Mouse (Mus musculus) limb, embryonic 13.5 days (tissue): ENCODE measurements around the gene Tmprss11f. TPM values are rescaled to one million over a fixed set of nuclear protein-coding genes. Genes with fewer than 3 reads are reported as not detected.

Source experiments
- ATAC-seq: fragments of 200-750 bp; cut with Nextera tagmentation; 2 replicates; pipeline ENCODE4 v1.8.0; 2017; ENCODE audit warnings: low read depth, moderate number of reproducible peaks, moderate TSS enrichment; ENCODE audit not compliant: low FRiP score
- H3K27ac ChIP-seq: fragments of 300-500 bp; sonication (generic); 2 replicates; pipeline ENCODE4 v1.5.1; 2015; ENCODE audit warnings: inconsistent platforms, mild to moderate bottlenecking, moderate library complexity
- H3K27me3 ChIP-seq: fragments of 300-500 bp; sonication (generic); 2 replicates; pipeline ENCODE4 v1.6.1; 2015; ENCODE audit warnings: mild to moderate bottlenecking, inconsistent platforms
- H3K36me3 ChIP-seq: fragments of 300-500 bp; sonication (generic); 2 replicates; pipeline ENCODE4 v1.6.1; 2015; ENCODE audit warnings: inconsistent platforms, mild to moderate bottlenecking, moderate library complexity
- H3K4me1 ChIP-seq: fragments of 300-500 bp; sonication (generic); 2 replicates; pipeline ENCODE4 v1.6.1; 2015; ENCODE audit warnings: inconsistent platforms
- H3K4me2 ChIP-seq: fragments of 300-500 bp; sonication (generic); replicated peaks from 2 replicates; pipeline ENCODE4 v1.6.1; 2015; ENCODE audit warnings: inconsistent platforms, mild to moderate bottlenecking, moderate library complexity
- H3K4me3 ChIP-seq: fragments of 300-500 bp; sonication (generic); 2 replicates; pipeline ENCODE4 v1.5.1; 2015; ENCODE audit warnings: moderate library complexity, mild to moderate bottlenecking, inconsistent platforms
- H3K9ac ChIP-seq: fragments of 300-500 bp; sonication (generic); 2 replicates; pipeline ENCODE4 v1.6.1; 2015; ENCODE audit warnings: mild to moderate bottlenecking, inconsistent platforms
- H3K9me3 ChIP-seq: fragments of 300-500 bp; sonication (generic); 2 replicates; pipeline ENCODE4 v1.6.1; 2016; ENCODE audit warnings: inconsistent platforms
- WGBS: fragments of 180-500 bp; shearing (Covaris S2); methylation state at CpG from one replicate; pipeline ENCODE4 v1.1.7; 2015; 5-methylcytosine and 5-hydroxymethylcytosine counted together
- polyA plus RNA-seq: library from polyadenylated mRNA; unstranded; fragments of >200 nt; fragmentation: Nextera tagmentation; extraction: Ambion mirVana; gene quantifications from 2 replicates; pipeline ENCODE4 v1.2.1, GENCODE M21; 2015

Gene Tmprss11f
- polyA plus RNA-seq, 1 experiment from 2014 or later: 0.09 TPM

DNA sequence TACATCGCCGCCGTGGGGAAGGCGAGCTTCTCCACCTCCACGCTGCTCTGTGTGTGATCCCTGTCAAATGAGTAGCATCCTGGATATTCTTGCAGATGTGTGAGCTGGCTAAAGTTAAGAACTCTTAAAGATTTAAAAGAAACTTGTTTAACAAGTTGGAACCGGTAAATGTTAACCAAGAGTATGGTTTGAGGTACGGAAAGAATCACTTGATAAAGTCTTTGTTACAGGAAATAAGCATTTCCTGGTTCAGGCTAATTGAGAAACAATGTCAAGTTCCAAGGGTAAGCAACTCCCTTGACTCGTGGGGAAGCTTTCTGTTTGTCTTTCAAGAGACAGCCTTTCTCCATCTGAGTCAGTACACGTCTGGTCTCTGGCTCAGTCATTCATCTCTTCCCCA is 113.7 kb downstream of the Tmprss11f start, which contains the start of gene Tmprss11g:
Gene Tmprss11g (minus strand): TSS at position 101 of the 400 bp plus-strand sequence.
- no peak within 1 kb of the TSS for H3K4me3 ChIP-seq
- no peaks in the 10 kb centered on the region for H3K36me3 ChIP-seq
- no peaks in the 10 kb centered on the region for H3K27me3 ChIP-seq
- no peak within 1 kb of the TSS for H3K27ac ChIP-seq
- ATAC-seq: no peak
- no peaks in the 10 kb centered on the region for H3K9me3 ChIP-seq
- H3K4me2 ChIP-seq: no peak within 1 kb of the TSS
- WGBS: 78% methylated on average over 9 of the region's 9 CpGs
- no peaks in the 10 kb centered on the region for H3K4me1 ChIP-seq
- no peak within 1 kb of the TSS for H3K9ac ChIP-seq

- Histone ChIP-seq H3K27ac (no peak overlapping the region), H3K4me2 (no peak overlapping the region), H3K4me1 (no peaks in the 10 kb centered on the region), H3K27me3 (no peaks in the 10 kb centered on the region), H3K4me3 (no peak overlapping the region), H3K36me3 (no peaks in the 10 kb centered on the region), H3K9me3 (no peaks in the 10 kb centered on the region), H3K9ac (no peak overlapping the region)
- WGBS: 81% methylated on average over 5 of the region's 5 CpGs
- ATAC-seq: no peak
Measured at GRCm38 (mm10) chr5:86511538-86511937, 120.7 kb downstream of the Tmprss11f start.

DNA sequence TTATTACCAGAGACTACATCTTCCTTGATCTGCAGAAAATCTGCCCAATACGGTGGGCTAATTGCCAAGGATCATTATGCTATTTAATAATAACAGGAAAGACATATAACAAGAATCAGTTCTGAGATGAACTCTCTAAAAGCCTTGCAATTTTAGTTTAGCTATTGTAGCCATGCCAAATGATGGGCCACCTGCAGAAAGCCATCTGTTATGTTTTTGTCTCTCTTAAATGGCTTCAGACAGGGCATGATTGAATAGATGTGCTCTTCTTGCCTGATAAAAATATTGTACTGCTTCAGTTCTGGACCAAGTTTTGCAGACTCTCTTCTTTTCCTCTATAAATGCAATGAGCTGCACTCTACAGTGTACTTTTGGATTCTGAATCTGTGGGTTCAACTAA is 138.8 kb downstream of the Tmprss11f start:
- Histone ChIP-seq H3K36me3 (no peaks in the 10 kb centered on the region), H3K4me3 (no peak overlapping the region), H3K27me3 (no peaks in the 10 kb centered on the region), H3K9ac (no peak overlapping the region), H3K4me2 (no peak overlapping the region), H3K4me1 (no peaks in the 10 kb centered on the region), H3K27ac (no peak overlapping the region), H3K9me3 (no peaks in the 10 kb centered on the region)
- ATAC-seq: no peak
- WGBS: 65% methylated on average over 1 of the region's 1 CpGs

- Histone ChIP-seq H3K9ac (no peak overlapping the region), H3K9me3 (no peaks in the 10 kb centered on the region), H3K4me1 (no peaks in the 10 kb centered on the region), H3K36me3 (no peaks in the 10 kb centered on the region), H3K4me3 (no peak overlapping the region), H3K27ac (no peak overlapping the region), H3K27me3 (no peaks in the 10 kb centered on the region), H3K4me2 (no peak overlapping the region)
- ATAC-seq: no peak
- 72% methylated on average over 2 of the region's 2 CpGs for WGBS
Measured at GRCm38 (mm10) chr5:86482562-86482961, 149.7 kb downstream of the Tmprss11f start.

GRCm38 (mm10) chr5:86482031-86482430 is 150.2 kb downstream of the Tmprss11f start:
- Histone ChIP-seq H3K36me3 (no peaks in the 10 kb centered on the region), H3K4me1 (no peaks in the 10 kb centered on the region), H3K4me3 (no peak overlapping the region), H3K4me2 (no peak overlapping the region), H3K27me3 (no peaks in the 10 kb centered on the region), H3K9ac (no peak overlapping the region), H3K27ac (no peak overlapping the region), H3K9me3 (no peaks in the 10 kb centered on the region)
- 78% methylated on average over 1 of the region's 1 CpGs for WGBS
- ATAC-seq: no peak

GRCm38 (mm10) chr5:86473859-86474258 is 158.4 kb downstream of the Tmprss11f start:
- 84% methylated on average over 9 of the region's 9 CpGs for WGBS
- Histone ChIP-seq H3K9ac (no peak overlapping the region), H3K4me2 (no peak overlapping the region), H3K4me3 (no peak overlapping the region), H3K36me3 (no peaks in the 10 kb centered on the region), H3K27ac (no peak overlapping the region), H3K9me3 (no peaks in the 10 kb centered on the region), H3K4me1 (no peaks in the 10 kb centered on the region), H3K27me3 (no peaks in the 10 kb centered on the region)
- ATAC-seq: no peak

Other genes starting within 250 kb of the Tmprss11f start
- gene Tmprss11a, start 163.4 kb downstream of the Tmprss11f start, polyA plus RNA-seq: not detected in 2 replicates
- not detected in 2 replicates for gene Tmprss11g, start 113.8 kb downstream of the Tmprss11f start, polyA plus RNA-seq
- gene Tmprss11b, start 43.9 kb upstream of the Tmprss11f start, polyA plus RNA-seq: not detected in 2 replicates
- gene Tmprss11e, start 113.4 kb upstream of the Tmprss11f start, polyA plus RNA-seq: not detected in 2 replicates
- 43.2 and 45.7 TPM in 2 replicates for gene Ythdc1, start 171.8 kb upstream of the Tmprss11f start, polyA plus RNA-seq